22 mouse cellular contexts compared by ENCODE assay signal in the genomic region with DNA sequence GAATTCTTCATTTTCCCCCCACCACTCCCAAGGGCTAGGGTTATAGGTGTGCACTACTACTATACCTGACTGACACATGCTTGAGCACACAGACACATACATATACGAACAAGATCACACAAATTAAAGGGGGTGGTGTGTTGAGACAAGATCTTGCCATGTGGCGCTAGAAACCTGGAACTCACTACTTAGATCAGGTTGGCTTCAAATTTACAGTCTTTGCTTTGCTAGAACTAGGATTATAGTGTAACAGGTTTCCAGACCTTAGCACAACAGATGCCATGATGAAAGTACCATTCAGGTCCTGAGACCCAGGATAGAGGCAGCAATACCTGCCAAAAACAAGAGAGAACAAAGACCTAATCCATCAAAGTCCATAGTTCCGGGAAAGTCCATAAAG. TPM values are rescaled to one million over a fixed set of nuclear protein-coding genes. Genes with fewer than 3 reads are reported as not detected.
A peak's percentile ranks its signal among the peaks of the same experiment; 100 is the strongest.
DNase-seq lines count a peak whose midpoint lies in the region; ATAC-seq and TF ChIP-seq lines count a peak whose summit lies in the region.
"Had no signal": no experiment of that assay in that cellular context is flagged by ENCODE, and none has a peak within 500 bp of the region (broad histone marks: within the 10 kb centered on the region; RNA-seq: fewer than 3 reads in every experiment).

No protein-coding gene starts in this region.

- no peak for TF ChIP-seq EP300 in heart, adult 2 months (IDR thresholded peaks at IDR 0.05; ENCODE audit: insufficient read depth, low read depth, low read length)

- no peaks in the 10 kb centered on the region for H3K9me3 ChIP-seq in midbrain, embryonic 11.5 days (ENCODE audit: control insufficient read depth, low read length)
- no peaks in the 10 kb centered on the region for H3K9me3 ChIP-seq in midbrain, embryonic 15.5 days
- no peaks in the 10 kb centered on the region for H3K9me3 ChIP-seq in limb, embryonic 10.5 days (replicated peaks)
- H3K9me3 ChIP-seq in hindbrain, embryonic 12.5 days (replicated peaks), result no peaks in the 10 kb centered on the region
- H3K9me3 ChIP-seq: G1E had no signal

- H3K9ac ChIP-seq in heart, adult 2 months (ENCODE audit: low read depth, low read length), result no peak overlapping the region
- H3K9ac ChIP-seq in midbrain, embryonic 11.5 days (ENCODE audit: low read length), result no peak overlapping the region
- no peak overlapping the region for H3K9ac ChIP-seq in midbrain, embryonic 15.5 days
- no peak overlapping the region for H3K9ac ChIP-seq in hindbrain, embryonic 12.5 days

- peaks cover 8% of the 10 kb centered on the region; the same call in 1 of the 2 replicates for H3K36me3 ChIP-seq in heart, adult 2 months (ENCODE audit: control insufficient read depth, insufficient read depth, low read length)
- H3K36me3 ChIP-seq in midbrain, embryonic 11.5 days (ENCODE audit: control insufficient read depth, insufficient read depth, low read length), result no peaks in the 10 kb centered on the region
- 0 out of 2 replicates have a peak, but pooled peaks cover 2% of the 10 kb centered on the region for H3K36me3 ChIP-seq in midbrain, embryonic 15.5 days (replicated peaks)
- H3K36me3 ChIP-seq in limb, embryonic 10.5 days, result peaks cover 8% of the 10 kb centered on the region
- H3K36me3 ChIP-seq in small intestine, adult 2 months (ENCODE audit: control insufficient read depth, insufficient read depth, low read length), result peaks cover 3% of the 10 kb centered on the region; the same call in 1 of the 2 replicates
- H3K36me3 ChIP-seq in hindbrain, embryonic 12.5 days, result no peaks in the 10 kb centered on the region

- H3K79me2 ChIP-seq in heart, adult 2 months (replicated peaks; ENCODE audit: control insufficient read depth, insufficient read depth, low read length), result 0 out of 2 replicates have a peak, but pooled peaks cover 2% of the 10 kb centered on the region

- 95% methylated on average over 3 of the region's 3 CpGs for WGBS in heart, adult 2 months
- 90% methylated on average over 3 of the region's 3 CpGs for WGBS in midbrain, embryonic 11.5 days
- 91% methylated on average over 3 of the region's 3 CpGs for WGBS in midbrain, embryonic 15.5 days
- 92% methylated on average over 3 of the region's 3 CpGs for WGBS in limb, embryonic 10.5 days
- 82% methylated on average over 3 of the region's 3 CpGs for WGBS in small intestine, adult 2 months
- 89% methylated on average over 3 of the region's 3 CpGs for WGBS in hindbrain, embryonic 12.5 days

- DNase-seq in heart, adult 11 months, result peak; percentile 64
- DNase-seq in heart, adult 2 months, result no peak
- peak; percentile 67 for DNase-seq in midbrain, embryonic 11.5 days (ENCODE audit: low spot score, missing footprints)
- DNase-seq in limb, embryonic 10.5 days (ENCODE audit: low spot score), result peak; percentile 12
- no peak for DNase-seq in spleen, postnatal 14 days (ENCODE audit: low spot score in 2 of 2)
- DNase-seq: adrenal gland, adult 2 months; adrenal gland, adult 8-10 months; adrenal gland, postnatal 10 days; adrenal gland, postnatal 14 days; adrenal gland, postnatal 25 days; adrenal gland, postnatal 36 days; B cell, adult 2 months; cerebellum, adult 11 months; cerebellum, adult 11-12 months had no signal

- no peak for TF ChIP-seq POLR2A in heart, adult 2 months (IDR thresholded peaks at IDR 0.05; ENCODE audit: insufficient read depth, low read depth, low read length)
- TF ChIP-seq POLR2A in small intestine, adult 2 months (IDR thresholded peaks at IDR 0.05; ENCODE audit: low read depth, low read length), result no peak

- TF ChIP-seq CTCF in heart, adult 2 months (IDR thresholded peaks at IDR 0.05), result no peak
- TF ChIP-seq CTCF in small intestine, adult 2 months (IDR thresholded peaks at IDR 0.05; ENCODE audit: extremely low read depth, insufficient read length, insufficient replicate concordance, low read depth, low read length), result no peak

- no peak overlapping the region for H3K4me2 ChIP-seq in midbrain, embryonic 11.5 days
- H3K4me2 ChIP-seq in midbrain, embryonic 15.5 days, result no peak overlapping the region
- H3K4me2 ChIP-seq in hindbrain, embryonic 12.5 days (replicated peaks), result no peak overlapping the region

- intact Hi-C loops in heart, adult 2 months (cut with DNase I), result loop anchor here (5.0 kb wide), 1 partner anchor 111 kb away; no protein-coding TSS in a partner anchor

- no peak overlapping the region for H3K27ac ChIP-seq in heart, adult 2 months
- H3K27ac ChIP-seq in midbrain, embryonic 11.5 days (ENCODE audit: low read depth, low read length), result no peak overlapping the region
- no peak overlapping the region for H3K27ac ChIP-seq in midbrain, embryonic 15.5 days
- no peak overlapping the region for H3K27ac ChIP-seq in limb, embryonic 10.5 days
- peak overlapping the region; percentile 53 for H3K27ac ChIP-seq in small intestine, adult 2 months (ENCODE audit: insufficient read depth, low read depth, low read length)
- no peak overlapping the region for H3K27ac ChIP-seq in hindbrain, embryonic 12.5 days

- H3K27me3 ChIP-seq in heart, adult 2 months (ENCODE audit: control insufficient read depth, insufficient read depth, low read length), result no peaks in the 10 kb centered on the region
- H3K27me3 ChIP-seq in midbrain, embryonic 11.5 days (ENCODE audit: control insufficient read depth, insufficient read depth, low read length), result no peaks in the 10 kb centered on the region
- no peaks in the 10 kb centered on the region for H3K27me3 ChIP-seq in midbrain, embryonic 15.5 days (replicated peaks)
- H3K27me3 ChIP-seq in limb, embryonic 10.5 days (ENCODE audit: low read depth, poor library complexity, severe bottlenecking), result no peaks in the 10 kb centered on the region
- no peaks in the 10 kb centered on the region for H3K27me3 ChIP-seq in small intestine, adult 2 months (ENCODE audit: control insufficient read depth, insufficient read depth, low read length)
- H3K27me3 ChIP-seq in hindbrain, embryonic 12.5 days, result no peaks in the 10 kb centered on the region
- H3K27me3 ChIP-seq: CH12.LX had no signal

- no peak for ATAC-seq in midbrain, embryonic 11.5 days (ENCODE audit: low FRiP score)
- no peak for ATAC-seq in midbrain, embryonic 15.5 days (replicated peaks)
- ATAC-seq in hindbrain, embryonic 12.5 days (ENCODE audit: low FRiP score), result no peak
- ATAC-seq: activated CD4-positive, CD25-positive, alpha-beta regulatory T cell, adult 4 months; CD4-positive, CD25-positive, alpha-beta regulatory T cell, adult 4 months; Patski had no signal

- H3K4me1 ChIP-seq in heart, adult 2 months (ENCODE audit: control insufficient read depth, insufficient read depth, low read length), result peaks cover 4% of the 10 kb centered on the region
- peaks cover 3% of the 10 kb centered on the region; the same call in 1 of the 2 replicates for H3K4me1 ChIP-seq in midbrain, embryonic 11.5 days (ENCODE audit: control insufficient read depth, insufficient read depth, low read length)
- H3K4me1 ChIP-seq in midbrain, embryonic 15.5 days, result peaks cover 20% of the 10 kb centered on the region
- peaks cover 6% of the 10 kb centered on the region; the same call in 1 of the 2 replicates for H3K4me1 ChIP-seq in limb, embryonic 10.5 days
- H3K4me1 ChIP-seq in small intestine, adult 2 months (ENCODE audit: control insufficient read depth, insufficient read depth, insufficient read length, low read length), result peaks cover 22% of the 10 kb centered on the region
- peaks cover 13% of the 10 kb centered on the region for H3K4me1 ChIP-seq in hindbrain, embryonic 12.5 days

- no peak overlapping the region for H3K4me3 ChIP-seq in heart, adult 2 months
- H3K4me3 ChIP-seq in midbrain, embryonic 11.5 days (ENCODE audit: low read depth, low read length), result no peak overlapping the region
- no peak overlapping the region for H3K4me3 ChIP-seq in midbrain, embryonic 15.5 days
- H3K4me3 ChIP-seq in limb, embryonic 10.5 days, result no peak overlapping the region
- no peak overlapping the region for H3K4me3 ChIP-seq in small intestine, adult 2 months (ENCODE audit: low read depth, low read length)
- no peak overlapping the region for H3K4me3 ChIP-seq in hindbrain, embryonic 12.5 days

RNA-seq across cellular contexts. Expression of a gene that starts 1.8 kb away (rescaled TPM):
- total RNA-seq in heart, adult 2 months (2021), result 100 to 1,000 TPM; 113 to 118 TPM
- 36.7 and 59.1 TPM in 2 replicates for polyA plus RNA-seq in heart, adult 2 months (2012; rRNA removed)
- 68.0 and 69.0 TPM in 2 replicates for polyA plus RNA-seq in midbrain, embryonic 11.5 days (2014; fragmentation: Nextera tagmentation; extraction: Ambion mirVana)
- polyA plus RNA-seq in midbrain, embryonic 15.5 days (2015; fragmentation: Nextera tagmentation; extraction: Ambion mirVana), result 53.1 and 54.5 TPM in 2 replicates
- polyA plus RNA-seq in limb, embryonic 10.5 days (2016; fragmentation: Nextera tagmentation; extraction: Ambion mirVana), result 28.1 and 33.5 TPM in 2 replicates
- 36.8 and 67.0 TPM in 2 replicates for polyA plus RNA-seq in small intestine, adult 2 months (2012; rRNA removed)
- polyA plus RNA-seq in hindbrain, embryonic 12.5 days (2016; fragmentation: Nextera tagmentation; extraction: Ambion mirVana), result 75.3 and 80.6 TPM in 2 replicates

RNA-seq across cellular contexts. Expression of a gene that starts 13.0 kb away (rescaled TPM):
- under 1 TPM; 0.20 to 0.37 TPM for total RNA-seq in heart, adult 2 months (2021)
- polyA plus RNA-seq in heart, adult 2 months (2012; rRNA removed), result 1.2 and 1.3 TPM in 2 replicates
- 1.1 and 1.2 TPM in 2 replicates for polyA plus RNA-seq in midbrain, embryonic 11.5 days (2014; fragmentation: Nextera tagmentation; extraction: Ambion mirVana)
- polyA plus RNA-seq in midbrain, embryonic 15.5 days (2015; fragmentation: Nextera tagmentation; extraction: Ambion mirVana), result 0.19 and 0.56 TPM in 2 replicates
- polyA plus RNA-seq in limb, embryonic 10.5 days (2016; fragmentation: Nextera tagmentation; extraction: Ambion mirVana), result 0.48 and 0.74 TPM in 2 replicates
- 0.47 and 1.2 TPM in 2 replicates for polyA plus RNA-seq in small intestine, adult 2 months (2012; rRNA removed)
- polyA plus RNA-seq in hindbrain, embryonic 12.5 days (2016; fragmentation: Nextera tagmentation; extraction: Ambion mirVana), result 1.2 and 1.5 TPM in 2 replicates
- polyA plus RNA-seq: G1E had no signal

Comparison
In these comparisons a context has a peak if more than half of its experiments do, and no peak if none do; other contexts are left out.
1. DNase-seq: peak in heart, adult 11 months (single experiment), midbrain, embryonic 11.5 days (single experiment) and limb, embryonic 10.5 days (single experiment); none in heart, adult 2 months (0 of 2) and spleen, postnatal 14 days (0 of 2).